Mouse (Mus musculus): ENCODE data around the gene Tfb2m.

Tfb2m gene

DNA sequence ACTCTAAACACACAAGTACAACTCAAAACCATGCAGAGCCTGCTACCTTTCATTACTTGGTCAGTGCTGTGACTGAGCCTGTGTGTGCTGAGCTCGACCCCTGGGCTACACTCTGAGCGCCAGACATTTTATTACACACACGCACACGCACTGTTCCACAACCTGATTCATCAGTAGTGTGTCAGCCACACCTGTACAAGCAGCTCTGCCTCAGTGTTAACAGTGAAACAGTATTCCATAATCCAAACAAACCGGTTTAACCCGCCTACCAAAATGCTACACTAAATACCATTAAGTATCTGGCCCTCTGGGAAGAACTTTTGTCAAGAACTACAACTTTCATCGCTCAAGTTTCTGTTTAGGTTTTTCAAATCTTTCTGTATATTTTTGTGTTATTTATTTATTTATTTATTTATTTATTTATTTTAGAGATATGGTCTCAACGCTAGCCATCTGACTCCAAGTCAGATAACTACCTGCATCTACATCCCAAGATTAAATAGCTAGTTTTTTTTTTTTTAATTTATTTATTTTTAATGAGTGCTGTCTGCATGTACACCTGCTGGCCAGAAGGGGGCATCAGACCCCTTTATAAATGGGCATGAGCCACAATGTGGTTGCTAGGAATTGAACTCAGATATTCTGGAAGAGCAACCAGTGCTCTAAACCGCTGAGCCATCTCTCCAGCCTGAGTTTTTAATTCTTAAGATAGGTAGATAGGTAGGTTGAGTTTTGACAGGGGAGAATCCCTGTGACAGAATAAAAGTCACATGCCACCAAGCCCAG lies 39.3 kb downstream of the Tfb2m start:
- DNase-seq (ENCODE audit: low spot score in 2 of 2): no peak

- no peak for DNase-seq (ENCODE audit: low spot score in 2 of 2)
Measured at GRCm38 (mm10) chr1:179502565-179502964, 43.5 kb downstream of the Tfb2m start.

- no peak for DNase-seq (ENCODE audit: low spot score in 2 of 2)
Measured at GRCm38 (mm10) chr1:179499257-179499656, 46.8 kb downstream of the Tfb2m start.

DNA sequence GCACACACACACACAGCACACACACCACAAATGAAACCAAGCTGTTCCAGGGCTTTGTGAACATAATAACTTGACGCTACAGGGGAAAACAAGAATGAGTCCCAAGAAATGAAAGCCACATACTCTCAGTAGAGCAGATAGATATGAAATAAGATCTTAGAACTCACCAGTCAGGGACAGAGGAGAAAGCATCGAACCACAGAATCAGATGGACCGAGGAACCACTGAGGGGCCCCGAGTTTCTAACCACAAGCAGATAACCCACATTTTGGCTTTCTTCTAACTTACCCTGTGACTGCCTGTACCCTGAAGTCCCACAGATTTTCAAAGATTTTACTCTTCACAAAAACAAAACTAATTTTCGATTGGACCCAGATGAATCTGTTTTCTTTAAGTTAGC lies 53.2 kb downstream of the Tfb2m start:
- no peak for DNase-seq (ENCODE audit: low spot score in 2 of 2)

DNA sequence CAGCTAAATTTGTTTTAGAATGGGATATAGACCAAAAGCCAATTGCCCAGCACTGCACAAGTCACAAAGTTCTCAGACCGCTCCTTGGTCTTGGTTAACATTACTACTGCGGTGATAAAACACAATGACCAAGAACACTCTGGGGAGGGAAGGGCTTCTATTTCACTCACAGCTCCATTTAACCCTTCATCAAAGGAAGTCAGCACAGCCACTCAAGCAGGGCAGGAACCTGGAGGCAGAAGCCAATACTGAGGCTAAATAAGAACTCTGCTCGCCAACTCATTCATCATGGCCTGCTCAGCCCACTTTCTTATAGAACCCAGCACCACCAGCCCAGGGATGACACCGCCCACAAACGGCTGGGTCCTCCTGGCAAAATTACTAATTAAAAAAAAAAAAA lies 57.5 kb downstream of the Tfb2m start:
- DNase-seq (ENCODE audit: low spot score in 2 of 2): no peak

GRCm38 (mm10) chr1:179487990-179488389 lies 58.1 kb downstream of the Tfb2m start:
- DNase-seq (ENCODE audit: low spot score in 2 of 2): no peak

- DNase-seq (ENCODE audit: low spot score in 2 of 2): no peak
Measured at GRCm38 (mm10) chr1:179487238-179487637, 58.8 kb downstream of the Tfb2m start.

DNA sequence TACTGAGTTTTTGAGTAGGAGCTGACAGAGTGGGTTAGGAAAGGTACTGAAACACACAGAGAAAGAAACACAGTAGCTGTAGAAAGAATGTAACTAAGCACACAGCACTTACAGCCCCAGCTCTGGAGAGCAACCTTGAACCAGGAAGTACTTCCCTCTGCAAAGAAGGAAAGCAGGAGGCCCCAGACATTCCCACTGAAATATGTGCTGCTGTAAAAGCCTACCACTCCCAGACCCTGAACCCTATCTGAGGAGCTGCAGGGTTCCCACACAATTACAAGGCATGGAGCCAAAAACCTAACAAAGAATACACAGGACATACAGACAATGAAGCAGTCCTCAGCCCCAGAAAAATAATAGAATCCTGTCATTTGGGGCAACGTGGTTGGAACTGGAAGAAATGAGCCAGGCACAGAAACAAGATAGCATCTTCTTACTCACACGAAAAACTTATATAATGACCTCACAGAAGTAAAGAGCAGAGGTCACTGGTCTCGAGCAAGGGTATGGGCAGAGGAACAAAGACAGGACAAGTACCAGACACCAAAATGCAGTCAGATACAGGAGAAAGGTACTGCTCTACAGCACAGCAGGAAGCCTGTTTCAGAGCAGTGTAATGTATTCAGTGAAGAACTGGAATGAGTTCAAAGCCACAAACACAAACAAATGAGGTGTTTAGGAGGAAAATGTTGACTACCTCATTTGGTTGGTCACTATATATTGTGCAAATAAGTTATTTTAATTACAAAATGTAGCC lies 60.1 kb downstream of the Tfb2m start:
- DNase-seq (ENCODE audit: low spot score in 2 of 2): no peak

GRCm38 (mm10) chr1:179480862-179481261 lies 65.2 kb downstream of the Tfb2m start:
- no peak for DNase-seq (ENCODE audit: low spot score in 2 of 2)

Measured in urinary bladder, postnatal 36 days (tissue).